In the genomic region with DNA sequence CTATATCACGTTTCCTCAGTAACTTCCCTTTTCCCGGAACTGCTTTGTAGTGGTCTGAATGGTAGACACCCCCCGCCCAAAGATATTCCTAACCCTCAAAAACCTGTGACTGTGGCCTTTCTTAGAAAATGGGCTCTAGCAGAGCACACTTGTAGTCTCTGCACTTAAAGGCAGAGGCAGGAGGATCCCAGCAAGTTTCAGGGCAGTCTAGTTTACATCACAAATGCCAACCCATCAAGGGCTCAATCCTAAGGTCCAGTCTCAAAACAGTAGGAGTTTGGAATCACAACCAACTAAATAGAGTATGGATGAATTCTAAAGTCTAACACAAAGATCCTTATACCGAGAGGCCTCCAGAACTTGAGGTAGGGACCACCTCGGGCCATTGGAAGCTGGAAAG, we compare ENCODE assay signal across 20 mouse cellular contexts. TPM values are rescaled to one million over a fixed set of nuclear protein-coding genes. Genes with fewer than 3 reads are reported as not detected.
"Had no signal": no experiment of that assay in that cellular context is flagged by ENCODE, and none has a peak within 500 bp of the region (broad histone marks: within the 10 kb centered on the region; RNA-seq: fewer than 3 reads in every experiment).

No protein-coding gene starts in this region.

- H3K9ac ChIP-seq: liver, postnatal 0 days; lung, embryonic 15.5 days; midbrain, embryonic 12.5 days; neural tube, embryonic 13.5 days; neural tube, embryonic 15.5 days; stomach, embryonic 15.5 days had no signal

- H3K9me3 ChIP-seq: lung, embryonic 15.5 days; midbrain, embryonic 10.5 days; midbrain, embryonic 12.5 days; neural tube, embryonic 13.5 days; neural tube, embryonic 15.5 days; stomach, embryonic 15.5 days had no signal

- H3K36me3 ChIP-seq: lung, embryonic 15.5 days; midbrain, embryonic 10.5 days; midbrain, embryonic 12.5 days; neural tube, embryonic 13.5 days; neural tube, embryonic 15.5 days; stomach, embryonic 15.5 days had no signal

- H3K4me3 ChIP-seq: lung, embryonic 15.5 days; midbrain, embryonic 12.5 days; myocyte; neural tube, embryonic 13.5 days; neural tube, embryonic 15.5 days; stomach, embryonic 15.5 days had no signal

- DNase-seq: liver, postnatal 0 days; lung, adult 2 months; lung, postnatal 14 days; lung, postnatal 4 days; midbrain, embryonic 14.5 days; retina, postnatal 1 day; right cerebral cortex, postnatal 14 days; thymus, adult 2 months; thymus, postnatal 25 days; thymus, postnatal 4 days had no signal

- H3K27ac ChIP-seq: lung, embryonic 15.5 days; midbrain, embryonic 12.5 days; neural tube, embryonic 13.5 days; neural tube, embryonic 15.5 days; stomach, embryonic 15.5 days; stomach, postnatal 0 days had no signal

RNA-seq across cellular contexts. Expression of gene Srcin1, which starts 49.6 kb away (rescaled TPM):
- total RNA-seq: megakaryocyte, adult 5-6 weeks; megakaryocyte-erythroid progenitor cell, adult 5-6 weeks had no signal
- polyA plus RNA-seq: myocyte had no signal
